Comparison of ENCODE assay signal across 16 mouse cellular contexts in the genomic region with DNA sequence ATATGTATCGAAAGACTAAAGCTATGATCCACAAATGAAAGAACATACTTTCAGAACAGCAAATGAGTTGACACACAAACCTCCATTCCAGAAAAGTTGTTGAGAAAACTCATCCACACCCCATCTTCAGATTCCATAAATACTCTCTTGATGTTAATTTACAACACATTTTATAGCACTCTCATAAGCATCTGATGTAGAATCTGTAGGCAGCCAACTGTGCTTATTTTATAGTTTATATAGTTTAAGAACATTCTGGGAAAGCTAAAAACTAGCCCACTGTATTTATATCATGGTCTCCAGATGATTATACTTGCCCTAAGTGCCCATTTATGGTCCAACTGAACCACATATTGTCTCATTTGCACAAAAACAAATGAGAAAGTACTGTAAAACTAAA.
"Had no signal": no experiment of that assay in that cellular context is flagged by ENCODE, and none has a peak within 500 bp of the region (broad histone marks: within the 10 kb centered on the region; RNA-seq: fewer than 3 reads in every experiment).

No protein-coding gene starts in this region.

- H3K36me3 ChIP-seq: neural tube, embryonic 13.5 days; neural tube, embryonic 15.5 days; stomach, embryonic 15.5 days had no signal

- H3K9ac ChIP-seq: neural tube, embryonic 13.5 days; neural tube, embryonic 15.5 days; stomach, embryonic 15.5 days had no signal

- DNase-seq: retina, postnatal 1 day; right cerebral cortex, adult 18-20 months; right cerebral cortex, postnatal 14 days; right cerebral cortex, postnatal 25 days; right cerebral cortex, postnatal 4 days; spleen, adult 18-20 months; thymus, adult 18-20 months; thymus, adult 2 months; thymus, postnatal 14 days; thymus, postnatal 25 days; thymus, postnatal 36 days; thymus, postnatal 4 days had no signal

- H3K27ac ChIP-seq: neural tube, embryonic 13.5 days; neural tube, embryonic 15.5 days; stomach, embryonic 15.5 days; stomach, postnatal 0 days had no signal

- H3K4me3 ChIP-seq: neural tube, embryonic 13.5 days; neural tube, embryonic 15.5 days; stomach, embryonic 15.5 days had no signal

- H3K9me3 ChIP-seq: neural tube, embryonic 13.5 days; neural tube, embryonic 15.5 days; stomach, embryonic 15.5 days had no signal

- H3K27me3 ChIP-seq: neural tube, embryonic 13.5 days; neural tube, embryonic 15.5 days; stomach, embryonic 15.5 days had no signal

- H3K4me2 ChIP-seq: neural tube, embryonic 13.5 days; neural tube, embryonic 15.5 days; stomach, embryonic 15.5 days had no signal

- H3K4me1 ChIP-seq: neural tube, embryonic 13.5 days; neural tube, embryonic 15.5 days; stomach, embryonic 15.5 days had no signal
